ENCODE assay signal across 14 mouse cellular contexts in genomic region chr11:61225511-61225910, GRCm38 (mm10). TPM values are rescaled to one million over a fixed set of nuclear protein-coding genes. Genes with fewer than 3 reads are reported as not detected.
A peak's percentile ranks its signal among the peaks of the same experiment; 100 is the strongest.
DNase-seq lines count a peak whose midpoint lies in the region; ATAC-seq lines count a peak whose summit lies in the region.
"Had no signal": no experiment of that assay in that cellular context is flagged by ENCODE, and none has a peak within 500 bp of the region (broad histone marks: within the 10 kb centered on the region; RNA-seq: fewer than 3 reads in every experiment).

No protein-coding gene starts in this region.

- peak overlapping the region; percentile 78 for H3K27ac ChIP-seq in forebrain, embryonic 15.5 days (replicated peaks)
- H3K27ac ChIP-seq in forebrain, embryonic 12.5 days = no peak overlapping the region
- H3K27ac ChIP-seq in forebrain, embryonic 16.5 days (ENCODE audit: low read length) = peak overlapping the region; percentile 74
- H3K27ac ChIP-seq: embryonic facial prominence, embryonic 13.5 days had no signal

- ATAC-seq in forebrain, embryonic 15.5 days (replicated peaks) = no peak
- ATAC-seq in forebrain, embryonic 12.5 days (ENCODE audit: low FRiP score) = no peak
- ATAC-seq in forebrain, embryonic 16.5 days = no peak
- peak; percentile 51 for ATAC-seq in monocyte, adult 5-6 weeks (replicated peaks; ENCODE audit: insufficient number of reproducible peaks, low FRiP score, low TSS enrichment, poor library complexity, severe bottlenecking)
- ATAC-seq: midbrain, embryonic 16.5 days had no signal

- no peak overlapping the region for H3K4me2 ChIP-seq in forebrain, embryonic 15.5 days (replicated peaks)
- H3K4me2 ChIP-seq in forebrain, embryonic 12.5 days = no peak overlapping the region
- no peak overlapping the region for H3K4me2 ChIP-seq in forebrain, embryonic 16.5 days (ENCODE audit: low read length)
- H3K4me2 ChIP-seq: embryonic facial prominence, embryonic 13.5 days had no signal

- intact Hi-C loops in left cerebral cortex, postnatal 4 days (cut with DNase I) = no loop called here

- WGBS in forebrain, embryonic 15.5 days = 75% methylated on average over 4 of the region's 4 CpGs
- WGBS in forebrain, embryonic 12.5 days = 80% methylated on average over 4 of the region's 4 CpGs
- WGBS in forebrain, embryonic 16.5 days = 68% methylated on average over 4 of the region's 4 CpGs

- no peak overlapping the region for H3K9ac ChIP-seq in forebrain, embryonic 15.5 days (replicated peaks)
- H3K9ac ChIP-seq in forebrain, embryonic 12.5 days = no peak overlapping the region
- H3K9ac ChIP-seq in forebrain, embryonic 16.5 days (replicated peaks; ENCODE audit: low read depth, low read length) = no peak overlapping the region
- H3K9ac ChIP-seq: embryonic facial prominence, embryonic 13.5 days had no signal

- H3K27me3 ChIP-seq in forebrain, embryonic 15.5 days = no peaks in the 10 kb centered on the region
- H3K27me3 ChIP-seq in forebrain, embryonic 12.5 days = no peaks in the 10 kb centered on the region
- H3K27me3 ChIP-seq in forebrain, embryonic 16.5 days (replicated peaks; ENCODE audit: control insufficient read depth, insufficient read depth, low read length) = no peaks in the 10 kb centered on the region
- H3K27me3 ChIP-seq: embryonic facial prominence, embryonic 13.5 days had no signal

- no peaks in the 10 kb centered on the region for H3K36me3 ChIP-seq in forebrain, embryonic 15.5 days
- H3K36me3 ChIP-seq in forebrain, embryonic 12.5 days (replicated peaks) = no peaks in the 10 kb centered on the region
- no peaks in the 10 kb centered on the region for H3K36me3 ChIP-seq in forebrain, embryonic 16.5 days (ENCODE audit: control insufficient read depth, insufficient read depth)
- H3K36me3 ChIP-seq: embryonic facial prominence, embryonic 13.5 days had no signal

- peak; percentile 21 for DNase-seq in left cerebral cortex, postnatal 4 days
- no peak for DNase-seq in left cerebral cortex, adult 18-20 months (ENCODE audit: low spot score in 2 of 2)
- DNase-seq in thymus, postnatal 0 days (ENCODE audit: low spot score) = no peak
- DNase-seq: kidney, adult 2 months; kidney, postnatal 25 days; thymus, postnatal 4 days had no signal

- H3K4me1 ChIP-seq in forebrain, embryonic 15.5 days = peaks cover 6% of the 10 kb centered on the region
- H3K4me1 ChIP-seq in forebrain, embryonic 12.5 days = no peaks in the 10 kb centered on the region
- peaks cover 10% of the 10 kb centered on the region; the same call in 1 of the 2 replicates for H3K4me1 ChIP-seq in forebrain, embryonic 16.5 days (replicated peaks; ENCODE audit: control insufficient read depth, insufficient read depth, low read length)

- no peak overlapping the region for H3K4me3 ChIP-seq in forebrain, embryonic 15.5 days
- H3K4me3 ChIP-seq in forebrain, embryonic 12.5 days (replicated peaks) = no peak overlapping the region
- no peak overlapping the region for H3K4me3 ChIP-seq in forebrain, embryonic 16.5 days (replicated peaks; ENCODE audit: low read length)
- H3K4me3 ChIP-seq: embryonic facial prominence, embryonic 13.5 days had no signal

- no peaks in the 10 kb centered on the region for H3K9me3 ChIP-seq in forebrain, embryonic 15.5 days
- no peaks in the 10 kb centered on the region for H3K9me3 ChIP-seq in forebrain, embryonic 12.5 days
- H3K9me3 ChIP-seq in forebrain, embryonic 16.5 days (ENCODE audit: control insufficient read depth, low read length) = no peaks in the 10 kb centered on the region
- H3K9me3 ChIP-seq: embryonic facial prominence, embryonic 13.5 days had no signal

RNA-seq across cellular contexts. Expression of gene Aldh3a1, which starts 18.2 kb away (rescaled TPM):
- 0.14 and 0.28 TPM in 2 replicates for polyA plus RNA-seq in forebrain, embryonic 15.5 days (2015; fragmentation: Nextera tagmentation; extraction: Ambion mirVana)
- polyA plus RNA-seq in forebrain, embryonic 12.5 days (2016; fragmentation: Nextera tagmentation; extraction: Ambion mirVana) = not detected in 2 replicates
- 1 to 10 TPM in 1 of 2 experiments, under 1 TPM in 1; 0.94 to 1.1 TPM for total RNA-seq in left cerebral cortex, postnatal 4 days (2021)
- 1 to 10 TPM; 2.9 to 3.2 TPM for total RNA-seq in left cerebral cortex, adult 18-20 months (2021)
- polyA plus RNA-seq in forebrain, embryonic 16.5 days (2015; fragmentation: Nextera tagmentation; extraction: Ambion mirVana) = 0.14 and 0.15 TPM in 2 replicates
- total RNA-seq in monocyte, adult 5-6 weeks (2017) = not detected in 3 replicates
- polyA plus RNA-seq in thymus, postnatal 0 days (2015; fragmentation: Nextera tagmentation; extraction: Ambion mirVana) = 1.6 and 2.2 TPM in 2 replicates
- total RNA-seq: liver, adult 2 months; megakaryocyte-erythroid progenitor cell, adult 5-6 weeks had no signal

RNA-seq across cellular contexts. Expression of gene Aldh3a2, which starts 41.8 kb away (rescaled TPM):
- polyA plus RNA-seq in forebrain, embryonic 15.5 days (2015; fragmentation: Nextera tagmentation; extraction: Ambion mirVana) = 27.5 and 28.0 TPM in 2 replicates
- polyA plus RNA-seq in forebrain, embryonic 12.5 days (2016; fragmentation: Nextera tagmentation; extraction: Ambion mirVana) = 22.0 and 22.9 TPM in 2 replicates
- total RNA-seq in left cerebral cortex, postnatal 4 days (2021) = 10 to 100 TPM; 40.0 to 42.3 TPM
- total RNA-seq in left cerebral cortex, adult 18-20 months (2021) = 10 to 100 TPM; 50.8 to 54.9 TPM
- polyA plus RNA-seq in forebrain, embryonic 16.5 days (2015; fragmentation: Nextera tagmentation; extraction: Ambion mirVana) = 29.5 and 29.8 TPM in 2 replicates
- total RNA-seq in monocyte, adult 5-6 weeks (2017) = 54.7 to 73.1 TPM (median 66.9 TPM) in 3 replicates
- 43.3 and 47.0 TPM in 2 replicates for polyA plus RNA-seq in thymus, postnatal 0 days (2015; fragmentation: Nextera tagmentation; extraction: Ambion mirVana)

RNA-seq across cellular contexts. Expression of gene Usp22, which starts 50.7 kb away (rescaled TPM):
- polyA plus RNA-seq in forebrain, embryonic 15.5 days (2015; fragmentation: Nextera tagmentation; extraction: Ambion mirVana) = 419 and 436 TPM in 2 replicates
- polyA plus RNA-seq in forebrain, embryonic 12.5 days (2016; fragmentation: Nextera tagmentation; extraction: Ambion mirVana) = 305 and 331 TPM in 2 replicates
- 100 to 1,000 TPM; 585 to 610 TPM for total RNA-seq in left cerebral cortex, postnatal 4 days (2021)
- total RNA-seq in left cerebral cortex, adult 18-20 months (2021) = 100 to 1,000 TPM; 195 to 215 TPM
- polyA plus RNA-seq in forebrain, embryonic 16.5 days (2015; fragmentation: Nextera tagmentation; extraction: Ambion mirVana) = 479 and 501 TPM in 2 replicates
- 40.7 to 65.8 TPM (median 44.4 TPM) in 3 replicates for total RNA-seq in monocyte, adult 5-6 weeks (2017)
- 51.3 and 53.9 TPM in 2 replicates for polyA plus RNA-seq in thymus, postnatal 0 days (2015; fragmentation: Nextera tagmentation; extraction: Ambion mirVana)
